Mouse (Mus musculus): ENCODE results near the gene Dao.

- TF ChIP-seq CTCF (IDR thresholded peaks at IDR 0.05; ENCODE audit: low read depth) (no peak), EP300 (IDR thresholded peaks at IDR 0.05; ENCODE audit: low read depth) (no peak)
These were observed 53.7 kb downstream of the Dao start for GRCm38 (mm10) chr5:114057129-114057731.

All from heart, postnatal 0 days (tissue).